Mouse (Mus musculus) CH12.LX (cell line): Measurements from ENCODE around the gene Agmo. TPM values are rescaled to one million over a fixed set of nuclear protein-coding genes. Genes with fewer than 3 reads are reported as not detected.
A peak's percentile ranks its signal among the peaks of the same experiment; 100 is the strongest.

ENCODE experiments used
- DNase-seq: peaks from one replicate; pipeline ENCODE4 v3.0.0-alpha.2; 2013; ENCODE audit errors: extremely low read depth
- H3K27ac ChIP-seq: 2 replicates; pipeline ENCODE4 v1.5.1; 2012; ENCODE audit warnings: low read depth, mild to moderate bottlenecking, control low read depth, moderate library complexity; ENCODE audit not compliant: insufficient read depth
- H3K27me3 ChIP-seq: replicated peaks from 2 replicates; pipeline ENCODE3; 2012; ENCODE audit warnings: inconsistent platforms
- H3K36me3 ChIP-seq, 2 experiments: replicated peaks in 1 of 2; 2 replicates each; pipeline versions ENCODE3 to v1.6.1; 2012; ENCODE audit warnings: inconsistent platforms in 1 of 2, low read length in 1 of 2, mild to moderate bottlenecking in 1 of 2, mixed read lengths in 1 of 2, moderate library complexity in 1 of 2; ENCODE audit not compliant: control insufficient read depth in 1 of 2, insufficient read depth in 1 of 2
- H3K4me1 ChIP-seq, 2 experiments: 2 replicates each; pipeline ENCODE4 v1.6.1; 2012; ENCODE audit warnings: inconsistent platforms in 1 of 2, moderate library complexity in 1 of 2; ENCODE audit not compliant: insufficient read depth in 2 of 2, control insufficient read depth in 1 of 2
- H3K4me2 ChIP-seq: 2 replicates; pipeline ENCODE4 v1.6.1; 2012; ENCODE audit warnings: low read depth, mild to moderate bottlenecking, control low read depth; ENCODE audit not compliant: poor library complexity, insufficient read depth, severe bottlenecking
- H3K4me3 ChIP-seq, 3 experiments: fragments of 150-350 bp in 1 of 3; sonication (generic) in 1 of 3; replicated peaks in 1 of 3; 2 replicates each; pipeline versions ENCODE3 to v1.5.1; 2011 to 2012; ENCODE audit warnings: low read depth in 2 of 3, low read length in 2 of 3, mild to moderate bottlenecking in 2 of 3, moderate library complexity in 2 of 3, control low read depth in 1 of 3, improper control_type of control experiment in 1 of 3, inconsistent platforms in 1 of 3, mixed read lengths in 1 of 3; ENCODE audit not compliant: poor library complexity in 1 of 3
- H3K79me2 ChIP-seq: replicated peaks from 2 replicates; pipeline ENCODE4 v1.6.1; 2012; ENCODE audit warnings: mild to moderate bottlenecking, moderate library complexity; ENCODE audit not compliant: control insufficient read depth, poor library complexity, insufficient read depth, severe bottlenecking; ENCODE audit errors: extremely low read depth
- H3K9ac ChIP-seq: 2 replicates; pipeline ENCODE4 v1.6.1; 2012; ENCODE audit warnings: low read depth, mild to moderate bottlenecking, control low read depth, moderate library complexity; ENCODE audit not compliant: insufficient read depth
- H3K9me3 ChIP-seq: replicated peaks from 2 replicates; pipeline ENCODE3; 2012; ENCODE audit warnings: low read length, inconsistent platforms, mixed read lengths
- BHLHE40 ChIP-seq: IDR thresholded peaks from 2 replicates; pipeline ENCODE4 v1.6.1; 2011; ENCODE audit warnings: mild to moderate bottlenecking, low read depth, low read length, improper control_type of control experiment
- CHD1 ChIP-seq: IDR thresholded peaks from 2 replicates; pipeline ENCODE4 v1.6.1; 2012; ENCODE audit warnings: low read depth, low read length, improper control_type of control experiment, inconsistent platforms
- E2F4 ChIP-seq: IDR thresholded peaks from 2 replicates; pipeline ENCODE4 v1.6.1; 2011; ENCODE audit warnings: low read depth, low read length, improper control_type of control experiment; ENCODE audit not compliant: insufficient replicate concordance
- GABPA ChIP-seq: IDR thresholded peaks from 2 replicates; pipeline ENCODE4 v1.6.1; 2012; ENCODE audit warnings: low read depth, low read length, improper control_type of control experiment, inconsistent platforms; ENCODE audit not compliant: insufficient replicate concordance
- IRF4 ChIP-seq: IDR thresholded peaks from 2 replicates; pipeline ENCODE4 v1.6.1; 2014; ENCODE audit warnings: low read depth, mild to moderate bottlenecking, inconsistent platforms, low read length, improper control_type of control experiment
- JUN ChIP-seq: IDR thresholded peaks from 2 replicates; pipeline ENCODE4 v1.6.1; 2011; ENCODE audit warnings: low read depth, mild to moderate bottlenecking, low read length, improper control_type of control experiment, moderate library complexity; ENCODE audit not compliant: insufficient read depth
- JUND ChIP-seq: conservative IDR thresholded peaks from 2 replicates; pipeline ENCODE4 v1.6.1; 2011; ENCODE audit warnings: low read depth, low read length, improper control_type of control experiment
- KAT2A ChIP-seq: IDR thresholded peaks from 2 replicates; pipeline ENCODE4 v1.6.1; 2012; ENCODE audit warnings: low read length, improper control_type of control experiment, inconsistent platforms; ENCODE audit not compliant: insufficient replicate concordance
- MAFK ChIP-seq: IDR thresholded peaks from 2 replicates; pipeline ENCODE4 v1.6.1; 2011; ENCODE audit warnings: low read length, improper control_type of control experiment; ENCODE audit not compliant: insufficient replicate concordance
- MAX ChIP-seq: IDR thresholded peaks from 2 replicates; pipeline ENCODE4 v1.6.1; 2011; ENCODE audit warnings: low read length, improper control_type of control experiment
- MEF2A ChIP-seq: IDR thresholded peaks from 2 replicates; pipeline ENCODE4 v1.6.1; 2014; ENCODE audit warnings: low read depth, mild to moderate bottlenecking, inconsistent platforms, low read length, improper control_type of control experiment, borderline replicate concordance
- MXI1 ChIP-seq: IDR thresholded peaks from 2 replicates; pipeline ENCODE4 v1.6.1; 2011; ENCODE audit warnings: mild to moderate bottlenecking, low read depth, low read length, improper control_type of control experiment
- MYC ChIP-seq: IDR thresholded peaks from 2 replicates; pipeline ENCODE4 v1.6.1; 2011; ENCODE audit warnings: low read depth, mild to moderate bottlenecking, improper control_type of control experiment, low read length
- NELFE ChIP-seq: IDR thresholded peaks from 2 replicates; pipeline ENCODE4 v1.6.1; 2011; ENCODE audit warnings: low read depth, low read length, improper control_type of control experiment
- NRF1 ChIP-seq: IDR thresholded peaks from 2 replicates; pipeline ENCODE4 v1.6.1; 2014; ENCODE audit warnings: low read depth, mild to moderate bottlenecking, inconsistent platforms, low read length, improper control_type of control experiment, moderate library complexity
- PAX5 ChIP-seq: IDR thresholded peaks from 2 replicates; pipeline ENCODE4 v1.6.1; 2012; ENCODE audit warnings: low read length, inconsistent platforms, mixed read lengths
- RAD21 ChIP-seq: IDR thresholded peaks from 2 replicates; pipeline ENCODE4 v1.6.1; 2011; ENCODE audit warnings: low read depth, mild to moderate bottlenecking, low read length, improper control_type of control experiment, moderate library complexity
- RCOR1 ChIP-seq: conservative IDR thresholded peaks from 2 replicates; pipeline ENCODE4 v1.6.1; 2012; ENCODE audit warnings: low read depth, mild to moderate bottlenecking, inconsistent platforms, low read length, improper control_type of control experiment
- TBP ChIP-seq: conservative IDR thresholded peaks from 2 replicates; pipeline ENCODE4 v1.6.1; 2011; ENCODE audit warnings: low read depth, low read length, improper control_type of control experiment
- UBTF ChIP-seq: IDR thresholded peaks from 2 replicates; pipeline ENCODE4 v1.6.1; 2012; ENCODE audit warnings: low read depth, mild to moderate bottlenecking, inconsistent platforms, low read length, improper control_type of control experiment, moderate library complexity
- USF1 ChIP-seq: IDR thresholded peaks from 2 replicates; pipeline ENCODE4 v1.6.1; 2014; ENCODE audit warnings: low read depth, mild to moderate bottlenecking, inconsistent platforms, low read length, improper control_type of control experiment
- ZC3H11A ChIP-seq: IDR thresholded peaks from 2 replicates; pipeline ENCODE4 v1.6.1; 2012; ENCODE audit warnings: low read depth, mild to moderate bottlenecking, inconsistent platforms, low read length, improper control_type of control experiment
- ZMIZ1 ChIP-seq: IDR thresholded peaks from 2 replicates; pipeline ENCODE4 v1.6.1; 2012; ENCODE audit warnings: low read depth, mild to moderate bottlenecking, inconsistent platforms, low read length, improper control_type of control experiment
- ZNF384 ChIP-seq: IDR thresholded peaks from 2 replicates; pipeline ENCODE4 v1.6.1; 2012; ENCODE audit warnings: low read depth, low read length, improper control_type of control experiment, inconsistent platforms
- dilution Hi-C: fragments of 300-500 bp; cut with MboI; formaldehyde crosslinking; loops from 2 replicates; pipeline ENCODE4 v1.14.3; 2020; ENCODE audit warnings: low sequenced_read_pairs; ENCODE audit not compliant: extremely low pct_unique_long_range_greater_than_20kb, extremely low pct_ligation_motif_present
- in situ Hi-C: fragments of 300-500 bp; cut with MboI; formaldehyde crosslinking; loops from 3 replicates; pipeline ENCODE4 v1.14.3; 2019; ENCODE audit warnings: low sequenced_read_pairs, low pct_ligation_motif_present, low pct_unique_long_range_greater_than_20kb, mixed read lengths
- polyA plus RNA-seq: library from polyadenylated mRNA; unstranded; fragments of >175 nt; gene quantifications from 2 replicates; pipeline ENCODE4 v1.2.1, GENCODE M21; 2012; ENCODE audit warnings: low read depth; ENCODE audit not compliant: insufficient read length
- total RNA-seq, 2 experiments: library from RNA; depleted of rRNA; stranded (reverse); fragments of 300-350 nt in 1 of 2; fragments of >200 nt in 1 of 2; gene quantifications; 2 replicates each; pipeline ENCODE4 v1.2.3; 2012 to 2014

The Agmo gene
- total and polyA plus RNA-seq, 3 experiments, result 0.21 to 0.89 (median 0.61) TPM

DNA sequence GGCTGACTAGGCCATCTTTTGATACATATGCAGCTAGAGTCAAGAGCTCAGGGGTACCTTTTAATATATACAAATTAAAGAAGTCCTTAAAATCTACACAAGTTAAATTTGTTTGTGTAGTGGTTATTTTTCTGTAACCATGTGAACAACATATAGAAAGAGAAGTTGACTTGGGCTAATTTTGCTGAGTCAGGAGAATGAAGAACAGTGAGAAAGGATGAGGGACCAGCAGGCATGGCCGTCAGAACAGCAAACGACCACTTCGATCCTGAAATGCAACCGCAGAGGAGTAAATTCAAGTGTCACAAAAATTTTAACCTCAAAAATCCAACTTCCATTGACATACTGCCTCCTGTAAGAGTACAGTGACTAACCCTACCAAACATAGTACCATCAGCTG is 371.4 kb downstream of the Agmo start:
- H3K4me1 ChIP-seq, result no peaks in the 10 kb centered on the region
- no peaks in the 10 kb centered on the region for H3K36me3 ChIP-seq
- H3K79me2 ChIP-seq, result no peaks in the 10 kb centered on the region
- no peak for DNase-seq
- TF ChIP-seq MAFK (peak; percentile 65), MYC (no peak), UBTF (no peak), ZNF384 (no peak)
- no peak overlapping the region for H3K27ac ChIP-seq
- no peak overlapping the region for H3K4me2 ChIP-seq
- dilution Hi-C loops, result no loop called here
- H3K27me3 ChIP-seq, result no peaks in the 10 kb centered on the region
- in situ Hi-C loops, result no loop called here
- H3K4me3 ChIP-seq, result no peak overlapping the region
- no peaks in the 10 kb centered on the region for H3K9me3 ChIP-seq
- no peak overlapping the region for H3K9ac ChIP-seq

DNA sequence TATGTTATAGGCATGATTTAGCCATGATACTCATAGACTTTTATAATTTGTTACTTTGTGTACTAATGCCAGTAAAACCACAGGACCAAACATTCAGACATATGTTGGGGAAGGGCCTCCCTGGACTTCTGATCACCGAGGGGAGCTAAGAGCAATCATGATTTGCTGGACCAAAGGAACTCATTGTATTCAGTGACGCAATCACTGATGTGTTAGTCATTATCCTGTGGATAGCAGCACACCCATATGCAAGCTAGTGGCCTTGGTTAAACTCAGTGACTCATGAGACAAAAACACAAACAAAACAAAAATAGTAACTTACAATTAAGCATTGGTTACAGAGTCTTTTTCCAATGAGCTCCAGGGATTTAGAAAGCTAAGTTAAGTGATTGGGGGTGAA is 373.3 kb downstream of the Agmo start:
- DNase-seq, result no peak
- dilution Hi-C loops, result no loop called here
- H3K4me2 ChIP-seq, result no peak overlapping the region
- H3K4me1 ChIP-seq, result no peaks in the 10 kb centered on the region
- no peak overlapping the region for H3K27ac ChIP-seq
- H3K9me3 ChIP-seq, result no peaks in the 10 kb centered on the region
- no peak overlapping the region for H3K4me3 ChIP-seq
- no peaks in the 10 kb centered on the region for H3K79me2 ChIP-seq
- TF ChIP-seq GABPA (no peak), NRF1 (no peak), RCOR1 (no peak)
- TF ChIP-seq, all 38 proteins: peak for 0
- in situ Hi-C loops, result no loop called here
- no peaks in the 10 kb centered on the region for H3K36me3 ChIP-seq
- no peaks in the 10 kb centered on the region for H3K27me3 ChIP-seq
- H3K9ac ChIP-seq, result no peak overlapping the region

DNA sequence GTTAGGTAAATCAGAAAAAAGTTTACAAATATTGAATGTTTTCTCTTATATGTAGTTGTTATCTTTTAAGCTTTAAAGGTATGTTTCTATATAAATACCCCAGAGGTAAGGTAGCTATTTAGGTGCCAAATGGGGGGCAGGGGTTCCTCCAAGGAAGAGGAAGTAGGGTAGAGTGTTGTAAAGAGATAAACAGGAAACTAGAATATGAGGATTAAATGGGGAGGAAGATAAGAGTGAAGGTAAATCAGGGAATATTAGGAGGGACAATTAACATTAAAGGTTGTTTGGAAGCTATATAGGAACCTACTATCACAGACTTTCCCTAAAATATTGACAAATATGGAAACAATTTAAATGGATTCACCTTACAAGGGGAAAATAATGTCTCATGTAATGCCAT is 382.6 kb downstream of the Agmo start:
- no peaks in the 10 kb centered on the region for H3K9me3 ChIP-seq
- TF ChIP-seq NRF1 (no peak), RAD21 (no peak), CHD1 (no peak), PAX5 (no peak), NELFE (no peak), ZMIZ1 (no peak), JUND (no peak), BHLHE40 (no peak), KAT2A (no peak), JUN (no peak), E2F4 (no peak), UBTF (no peak), MEF2A (no peak), USF1 (no peak), ZC3H11A (no peak), MAX (no peak), IRF4 (no peak), TBP (no peak), MXI1 (no peak), MYC (no peak)
- no peak overlapping the region for H3K27ac ChIP-seq
- H3K9ac ChIP-seq, result no peak overlapping the region
- H3K4me3 ChIP-seq, result no peak overlapping the region
- no peak for DNase-seq
- dilution Hi-C loops (no loop called here), in situ Hi-C loops (no loop called here)
- no peaks in the 10 kb centered on the region for H3K79me2 ChIP-seq
- no peaks in the 10 kb centered on the region for H3K4me1 ChIP-seq
- H3K27me3 ChIP-seq, result no peaks in the 10 kb centered on the region
- H3K4me2 ChIP-seq, result no peak overlapping the region
- H3K36me3 ChIP-seq, result no peaks in the 10 kb centered on the region
